Mouse (Mus musculus) limb, embryonic 10.5 days (tissue): ENCODE results near the gene Pecam1. TPM values are rescaled to one million over a fixed set of nuclear protein-coding genes. Genes with fewer than 3 reads are reported as not detected.

Experiments used
- DNase-seq: peaks from one replicate; pipeline ENCODE4 v3.0.0-alpha.2; 2017; ENCODE audit warnings: low spot score
- H3K27ac ChIP-seq: fragments of 300-500 bp; sonication (generic); 2 replicates; pipeline ENCODE4 v1.5.1; 2016; ENCODE audit warnings: mild to moderate bottlenecking
- H3K27me3 ChIP-seq: fragments of 300-500 bp; sonication (generic); 2 replicates; pipeline ENCODE4 v1.6.1; 2016; ENCODE audit warnings: low read depth, mild to moderate bottlenecking; ENCODE audit not compliant: poor library complexity, severe bottlenecking
- H3K36me3 ChIP-seq: fragments of 300-500 bp; sonication (generic); 2 replicates; pipeline ENCODE4 v1.6.1; 2016; ENCODE audit warnings: mild to moderate bottlenecking, moderate library complexity
- H3K4me1 ChIP-seq: fragments of 300-500 bp; sonication (generic); 2 replicates; pipeline ENCODE4 v1.6.1; 2016
- H3K4me3 ChIP-seq: fragments of 300-500 bp; sonication (generic); 2 replicates; pipeline ENCODE4 v1.5.1; 2016; ENCODE audit warnings: mild to moderate bottlenecking, moderate library complexity
- H3K9me3 ChIP-seq: fragments of 300-500 bp; sonication (generic); replicated peaks from 2 replicates; pipeline ENCODE4 v1.6.1; 2016; ENCODE audit warnings: mild to moderate bottlenecking
- WGBS: fragments of 180-500 bp; shearing (Covaris S2); methylation state at CpG from one replicate; pipeline ENCODE4 v1.1.7; 2016; 5-methylcytosine and 5-hydroxymethylcytosine counted together
- polyA plus RNA-seq: library from polyadenylated mRNA; unstranded; fragments of >200 nt; fragmentation: Nextera tagmentation; extraction: Ambion mirVana; gene quantifications from 2 replicates; pipeline ENCODE4 v1.2.1, GENCODE M21; 2016

Gene Pecam1
- polyA plus RNA-seq, 1 experiment from 2014 or later, result 28.8 TPM

DNA sequence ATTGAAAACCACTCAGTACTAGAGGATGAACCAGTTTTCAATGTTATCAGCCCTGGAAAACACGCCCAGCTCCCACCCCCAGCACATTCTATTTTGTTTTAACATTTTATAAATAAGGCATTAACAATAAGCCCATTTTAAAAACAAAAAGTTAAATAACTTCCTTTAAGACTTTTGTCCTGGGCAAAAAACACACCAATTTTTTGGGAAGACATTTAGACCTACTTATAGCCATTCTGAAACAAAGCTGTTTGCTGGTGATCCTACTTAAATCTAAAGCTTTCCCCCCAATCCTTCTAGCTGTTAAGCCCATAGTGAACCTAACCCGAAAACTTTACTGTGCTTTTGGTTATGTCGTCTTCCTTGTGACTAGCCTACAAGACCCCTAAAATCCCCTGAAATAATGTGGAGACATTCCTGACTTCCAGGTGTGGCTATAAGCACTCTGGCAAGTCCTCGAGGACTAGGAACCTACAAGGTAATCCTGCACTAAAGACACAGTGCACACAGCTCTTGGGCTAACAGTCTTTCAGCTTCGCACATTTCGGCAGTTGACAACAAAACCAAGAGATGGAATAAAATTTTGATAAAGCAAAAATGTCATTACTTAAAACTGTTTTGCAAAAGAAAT, 30.3 kb upstream of the Pecam1 start:
- no peak for DNase-seq
- Histone ChIP-seq H3K4me3 (no peak overlapping the region), H3K27ac (no peak overlapping the region), H3K27me3 (no peaks in the 10 kb centered on the region), H3K4me1 (peaks cover 4% of the 10 kb centered on the region; the same call in 1 of the 2 replicates), H3K36me3 (peaks cover 76% of the 10 kb centered on the region), H3K9me3 (no peaks in the 10 kb centered on the region)
- 81% methylated on average over 6 of the region's 6 CpGs for WGBS

DNA sequence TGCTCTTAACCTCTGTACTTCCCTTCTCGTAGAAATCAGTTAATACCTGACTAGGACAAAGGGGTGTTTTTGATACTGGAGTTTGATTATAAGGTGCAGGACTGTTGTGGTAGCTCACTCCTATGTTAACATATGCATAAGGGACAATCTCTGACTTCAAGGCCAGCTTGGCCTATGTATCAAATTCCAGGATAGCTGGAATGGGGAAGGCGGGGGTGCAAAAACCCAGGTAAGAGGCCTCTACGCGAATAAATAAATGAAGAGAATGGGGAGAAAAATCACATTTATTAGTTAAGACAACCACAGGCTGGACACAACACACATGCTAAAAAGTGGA, 29.6 kb upstream of the Pecam1 start:
- Histone ChIP-seq H3K36me3 (peaks cover 76% of the 10 kb centered on the region), H3K27ac (no peak overlapping the region), H3K27me3 (no peaks in the 10 kb centered on the region), H3K4me3 (peak overlapping the region; percentile 72; the same call in 1 of the 2 replicates), H3K4me1 (peaks cover 2% of the 10 kb centered on the region; the same call in 1 of the 2 replicates), H3K9me3 (no peaks in the 10 kb centered on the region)
- WGBS, result 69% methylated on average over 4 of the region's 4 CpGs
- DNase-seq, result no peak

DNA sequence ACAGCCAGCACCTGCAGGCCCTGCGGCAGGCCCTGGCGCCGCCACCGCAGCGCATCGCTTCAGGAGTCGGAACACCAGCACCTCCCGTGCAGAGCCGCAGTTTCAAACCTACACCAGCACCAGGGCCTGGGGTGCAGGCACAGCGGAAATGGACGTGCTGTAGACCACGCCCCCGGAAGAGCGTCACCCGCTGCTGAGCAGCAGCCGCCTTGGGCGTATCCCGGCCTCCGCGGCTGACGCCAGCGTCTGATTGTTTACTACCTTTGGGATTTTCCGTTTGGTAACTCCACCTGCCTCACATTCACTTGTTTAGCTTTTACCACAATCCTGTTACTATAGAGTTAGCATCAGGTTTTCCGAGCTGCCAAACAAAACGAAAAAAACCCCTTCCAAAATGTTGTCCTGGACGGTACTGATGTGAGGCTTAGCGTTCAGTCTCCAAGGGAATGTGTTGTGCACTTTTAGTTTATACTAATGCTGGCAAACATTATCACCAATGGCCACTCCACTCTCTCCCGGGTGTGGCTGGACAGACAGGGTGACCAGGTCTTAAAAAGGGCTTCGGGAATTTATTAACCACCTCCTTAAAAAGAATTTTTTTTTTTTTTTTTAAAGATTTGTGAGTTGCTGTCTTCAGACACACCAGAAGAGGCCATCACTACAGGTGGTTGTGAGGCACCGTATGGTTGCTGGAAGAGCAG, 29.1 kb upstream of the Pecam1 start, which contains the start of gene Polg2:
Gene Polg2 (minus strand): TSS at position 150 of the 701 bp plus-strand sequence.
- H3K27ac ChIP-seq, result peak within 1 kb of the TSS; percentile 91
- peaks cover 2% of the 10 kb centered on the region; the same call in 1 of the 2 replicates for H3K4me1 ChIP-seq
- DNase-seq, result peak; percentile 96
- 3% methylated on average over 30 of the region's 30 CpGs for WGBS
- H3K9me3 ChIP-seq, result no peaks in the 10 kb centered on the region
- H3K36me3 ChIP-seq, result peaks cover 76% of the 10 kb centered on the region
- H3K27me3 ChIP-seq, result no peaks in the 10 kb centered on the region
- peak within 1 kb of the TSS; percentile 72 for H3K4me3 ChIP-seq

DNA sequence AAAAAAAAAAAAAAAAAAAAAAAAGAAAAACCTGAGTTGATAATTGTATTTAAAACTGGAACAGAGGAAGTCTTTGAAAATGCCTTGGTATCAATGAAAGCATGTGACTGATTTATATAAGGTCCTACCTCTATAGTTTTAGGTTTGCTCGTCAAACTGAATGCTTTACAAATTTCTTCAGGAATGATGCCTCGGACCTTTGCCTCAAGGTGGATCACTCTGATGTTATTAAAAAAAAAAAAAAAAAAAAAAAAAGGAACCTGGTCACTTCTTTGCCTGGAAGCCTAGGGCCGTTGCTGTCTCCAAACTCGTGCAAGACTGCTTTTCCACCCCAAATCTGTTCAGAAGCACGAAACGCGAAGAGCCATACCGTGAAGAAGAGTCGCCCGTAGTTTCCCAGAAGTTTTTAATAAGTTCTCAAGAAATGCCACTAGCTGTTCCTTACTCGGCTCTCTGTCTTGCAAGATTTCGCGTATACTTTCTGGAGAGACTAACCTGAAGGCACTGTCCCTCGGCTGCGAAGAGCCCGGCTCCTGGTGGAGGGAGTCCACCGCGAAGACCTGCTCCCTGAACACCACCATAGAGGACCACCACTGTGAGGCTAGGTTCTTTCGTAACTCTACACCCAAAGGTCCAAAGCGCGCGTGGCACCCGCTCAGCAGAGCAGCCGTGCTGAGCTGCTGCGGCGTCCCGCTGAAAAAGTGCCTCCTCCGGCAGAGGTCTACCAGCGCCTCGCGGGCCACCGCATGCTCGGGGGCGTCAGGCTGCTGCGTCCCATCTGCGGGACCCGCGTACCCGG, 28.4 kb upstream of the Pecam1 start:
- H3K27me3 ChIP-seq, result no peaks in the 10 kb centered on the region
- peaks cover 2% of the 10 kb centered on the region; the same call in 1 of the 2 replicates for H3K4me1 ChIP-seq
- whole genome bisulfite sequencing, result 3% methylated on average over 39 of the region's 39 CpGs
- H3K9me3 ChIP-seq, result no peaks in the 10 kb centered on the region
- H3K36me3 ChIP-seq, result peaks cover 76% of the 10 kb centered on the region
- DNase-seq, result no peak
- H3K27ac ChIP-seq, result peak overlapping the region; percentile 91
- H3K4me3 ChIP-seq, result peak overlapping the region; percentile 72

DNA sequence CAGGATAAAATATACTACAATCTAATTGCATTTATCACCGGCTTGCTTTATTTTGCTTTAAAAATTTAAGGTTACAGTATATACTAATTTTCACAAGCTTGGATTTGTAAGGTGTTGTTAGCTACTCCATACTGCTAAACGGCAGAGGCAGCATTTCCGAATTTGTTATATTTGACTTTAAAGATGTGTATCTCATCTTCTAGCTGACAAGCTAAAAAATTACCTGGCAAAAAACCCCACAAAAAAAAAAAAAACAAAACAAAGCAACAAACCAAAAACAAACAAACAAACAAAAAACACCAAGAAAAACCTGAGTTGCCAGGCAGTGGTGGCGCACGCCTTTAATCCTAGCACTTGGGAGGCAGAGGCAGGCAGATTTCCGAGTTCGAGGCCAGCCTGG, 27.7 kb upstream of the Pecam1 start:
- H3K4me3 ChIP-seq, result no peak overlapping the region

DNA sequence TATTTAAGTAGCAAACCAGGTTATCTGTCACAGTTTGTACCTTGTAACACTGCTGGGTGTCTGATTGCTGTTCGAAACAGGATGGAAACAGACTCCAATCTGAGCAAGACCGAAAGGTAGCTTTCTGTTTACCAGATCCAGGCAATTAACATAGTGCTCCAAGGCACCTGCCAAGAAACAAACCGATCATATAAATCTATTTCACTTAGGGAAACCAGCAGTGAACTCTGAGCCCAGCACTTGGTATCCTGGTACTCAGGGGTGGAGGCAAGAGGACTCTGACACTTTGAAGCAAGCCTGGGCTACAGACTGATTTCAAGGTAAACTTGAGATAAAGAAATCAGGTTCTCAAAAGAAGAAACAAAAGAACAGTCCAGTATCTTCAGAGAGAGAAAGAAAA, 27.0 kb upstream of the Pecam1 start:
- H3K9me3 ChIP-seq, result no peaks in the 10 kb centered on the region
- 92% methylated on average over 3 of the region's 3 CpGs for WGBS

More for the DNA sequence above, 27.7 kb upstream of the Pecam1 start:
- Histone ChIP-seq H3K27ac (no peak overlapping the region), H3K36me3 (peaks cover 76% of the 10 kb centered on the region), H3K4me1 (peaks cover 2% of the 10 kb centered on the region; the same call in 1 of the 2 replicates), H3K9me3 (no peaks in the 10 kb centered on the region), H3K27me3 (no peaks in the 10 kb centered on the region)
- WGBS, result 94% methylated on average over 7 of the region's 7 CpGs
- no peak for DNase-seq

DNA sequence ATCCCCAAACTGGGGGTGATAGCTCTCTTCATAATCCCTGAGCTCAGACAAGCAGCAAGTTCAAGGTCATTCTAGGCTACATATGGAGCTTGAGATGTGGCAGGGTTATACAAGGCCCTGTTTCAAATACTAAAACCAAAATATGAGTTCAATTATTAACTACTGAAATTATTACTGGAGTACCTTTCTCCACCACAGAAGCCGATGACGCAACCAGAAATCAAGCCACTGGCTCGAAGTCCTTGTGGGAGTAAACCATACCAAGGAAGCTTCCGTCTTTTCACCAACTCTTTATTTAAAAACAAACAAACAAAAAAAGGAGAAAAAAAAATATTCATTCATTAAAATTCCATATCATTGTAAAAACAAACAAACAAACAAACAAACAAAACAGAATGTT, 26.5 kb upstream of the Pecam1 start:
- no peak for DNase-seq
- no peaks in the 10 kb centered on the region for H3K9me3 ChIP-seq
- no peak overlapping the region for H3K27ac ChIP-seq
- H3K4me3 ChIP-seq, result no peak overlapping the region
- H3K36me3 ChIP-seq, result peaks cover 76% of the 10 kb centered on the region
- WGBS, result 98% methylated on average over 4 of the region's 4 CpGs
- H3K27me3 ChIP-seq, result no peaks in the 10 kb centered on the region
- peaks cover 2% of the 10 kb centered on the region; the same call in 1 of the 2 replicates for H3K4me1 ChIP-seq

More for the DNA sequence above, 27.0 kb upstream of the Pecam1 start:
- Histone ChIP-seq H3K36me3 (peaks cover 76% of the 10 kb centered on the region), H3K27ac (no peak overlapping the region), H3K27me3 (no peaks in the 10 kb centered on the region), H3K4me3 (no peak overlapping the region), H3K4me1 (peaks cover 2% of the 10 kb centered on the region; the same call in 1 of the 2 replicates)
- no peak for DNase-seq

DNA sequence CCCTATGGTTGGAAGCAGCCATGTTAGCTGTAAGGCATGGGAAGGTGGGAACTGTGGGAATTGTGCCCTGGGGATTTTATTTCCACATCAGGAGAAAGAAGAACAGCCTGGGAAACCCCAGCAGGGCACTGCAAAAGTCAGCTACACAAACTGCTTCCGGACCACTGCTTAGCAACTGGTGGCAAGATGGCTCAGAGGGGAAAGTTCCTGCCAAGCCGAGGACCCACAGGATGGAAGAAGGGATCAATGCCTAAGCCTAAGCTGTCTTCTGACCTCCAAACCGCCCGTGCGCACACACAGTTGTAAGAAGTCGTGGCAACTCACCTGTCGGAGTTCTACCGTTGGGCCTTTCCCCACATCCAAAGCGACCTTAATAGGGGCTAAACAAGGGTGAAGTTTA, 22.6 kb upstream of the Pecam1 start:
- no peak overlapping the region for H3K4me3 ChIP-seq
- H3K36me3 ChIP-seq, result peaks cover 92% of the 10 kb centered on the region
- DNase-seq, result no peak
- no peaks in the 10 kb centered on the region for H3K9me3 ChIP-seq
- H3K27ac ChIP-seq, result no peak overlapping the region
- H3K27me3 ChIP-seq, result no peaks in the 10 kb centered on the region
- WGBS, result 94% methylated on average over 9 of the region's 9 CpGs
- H3K4me1 ChIP-seq, result no peaks in the 10 kb centered on the region; the same call in 1 of the 2 replicates

DNA sequence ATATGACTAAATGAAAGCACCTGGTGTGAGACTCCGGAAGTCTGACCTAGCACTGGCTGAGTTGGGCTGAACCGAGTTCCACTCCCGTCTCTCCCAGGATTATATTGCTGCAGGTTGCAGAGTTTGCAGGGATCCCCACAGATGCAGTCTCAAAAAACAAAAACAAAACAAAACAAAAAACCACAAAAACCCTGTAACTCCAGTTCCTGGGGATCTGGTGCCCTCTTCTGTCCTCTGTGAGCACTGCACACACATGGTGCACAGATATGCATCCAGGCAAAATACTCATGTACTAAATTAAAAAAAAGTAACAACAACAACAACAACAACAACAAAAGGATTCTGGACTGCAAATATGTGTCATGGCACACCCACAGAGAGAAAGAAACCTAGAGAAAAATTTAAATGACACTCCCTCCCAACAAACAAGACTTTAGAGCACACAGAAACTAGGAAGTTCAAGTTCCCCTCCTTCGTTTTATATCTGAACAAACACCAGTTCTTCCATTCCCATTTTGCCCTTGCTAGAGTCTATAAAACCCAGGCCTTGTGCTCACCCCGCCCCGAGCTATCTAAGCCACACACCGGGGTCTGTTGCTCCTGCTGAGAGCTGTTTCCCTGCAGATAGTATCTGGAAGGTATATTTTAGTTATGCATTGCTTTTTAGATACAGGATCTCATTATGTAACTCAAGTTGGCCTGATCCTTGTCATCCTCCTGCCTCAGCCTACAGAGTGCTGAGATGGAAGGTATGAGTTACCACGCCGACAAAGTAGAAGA, 20.0 kb upstream of the Pecam1 start:
- 96% methylated on average over 9 of the region's 9 CpGs for WGBS
- peaks cover 96% of the 10 kb centered on the region for H3K36me3 ChIP-seq
- H3K9me3 ChIP-seq, result no peaks in the 10 kb centered on the region
- no peak overlapping the region for H3K4me3 ChIP-seq
- DNase-seq, result no peak
- H3K27me3 ChIP-seq, result no peaks in the 10 kb centered on the region
- H3K27ac ChIP-seq, result no peak overlapping the region
- no peaks in the 10 kb centered on the region for H3K4me1 ChIP-seq

DNA sequence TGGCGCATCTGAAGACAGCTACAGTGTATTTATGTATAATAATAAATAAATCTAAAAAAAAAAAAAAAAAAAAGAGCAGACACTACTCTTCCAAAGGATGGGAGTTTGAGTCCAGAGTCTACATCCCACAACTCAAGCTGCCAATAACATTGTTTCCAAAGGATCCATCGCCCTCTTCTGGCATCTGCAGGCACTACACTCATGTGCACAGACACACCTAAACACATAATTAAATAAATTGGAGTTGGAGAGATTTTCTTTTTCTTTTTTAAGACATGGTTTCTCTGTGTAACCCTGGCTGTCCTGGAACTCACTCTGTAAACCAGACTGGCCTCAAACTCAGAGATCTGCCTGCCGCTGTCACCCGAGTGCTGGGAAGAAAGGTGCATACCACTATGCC, 17.1 kb upstream of the Pecam1 start:
- H3K9me3 ChIP-seq, result no peaks in the 10 kb centered on the region
- H3K4me3 ChIP-seq, result no peak overlapping the region
- H3K27ac ChIP-seq, result no peak overlapping the region
- DNase-seq, result no peak
- peaks cover 4% of the 10 kb centered on the region for H3K4me1 ChIP-seq
- WGBS, result 94% methylated on average over 4 of the region's 4 CpGs
- H3K36me3 ChIP-seq, result peaks cover 79% of the 10 kb centered on the region
- H3K27me3 ChIP-seq, result no peaks in the 10 kb centered on the region

DNA sequence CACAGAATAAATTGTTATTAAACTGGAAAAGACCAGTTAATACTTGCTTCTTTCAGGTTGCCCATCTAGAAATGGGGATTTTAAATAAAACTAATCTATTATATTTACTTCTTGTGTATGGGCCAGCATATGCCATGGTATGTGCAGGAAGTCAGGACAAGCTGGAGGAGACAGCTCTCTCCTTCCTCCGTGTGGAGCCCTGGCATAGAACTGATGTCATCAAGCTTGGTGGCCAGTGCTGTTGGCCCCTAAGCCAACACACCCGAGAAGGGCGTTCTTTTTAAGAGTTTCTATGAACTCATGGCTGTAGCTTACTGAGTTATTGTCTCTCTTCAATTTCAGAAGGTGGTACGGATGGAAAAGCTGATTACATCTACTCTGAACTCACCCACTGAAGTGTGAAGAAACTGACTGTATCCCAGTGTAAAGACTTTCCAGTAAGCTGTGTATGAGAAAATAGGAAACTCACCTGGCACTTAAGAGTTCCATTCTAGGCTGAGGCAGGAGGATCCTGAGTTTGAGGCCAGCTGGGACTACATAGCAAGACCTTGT, 16.3 kb upstream of the Pecam1 start:
- H3K27ac ChIP-seq, result no peak overlapping the region
- peaks cover 72% of the 10 kb centered on the region for H3K36me3 ChIP-seq
- WGBS, result 89% methylated on average over 4 of the region's 4 CpGs
- H3K4me1 ChIP-seq, result peaks cover 9% of the 10 kb centered on the region
- H3K27me3 ChIP-seq, result no peaks in the 10 kb centered on the region
- DNase-seq, result no peak
- no peak overlapping the region for H3K4me3 ChIP-seq
- no peaks in the 10 kb centered on the region for H3K9me3 ChIP-seq

DNA sequence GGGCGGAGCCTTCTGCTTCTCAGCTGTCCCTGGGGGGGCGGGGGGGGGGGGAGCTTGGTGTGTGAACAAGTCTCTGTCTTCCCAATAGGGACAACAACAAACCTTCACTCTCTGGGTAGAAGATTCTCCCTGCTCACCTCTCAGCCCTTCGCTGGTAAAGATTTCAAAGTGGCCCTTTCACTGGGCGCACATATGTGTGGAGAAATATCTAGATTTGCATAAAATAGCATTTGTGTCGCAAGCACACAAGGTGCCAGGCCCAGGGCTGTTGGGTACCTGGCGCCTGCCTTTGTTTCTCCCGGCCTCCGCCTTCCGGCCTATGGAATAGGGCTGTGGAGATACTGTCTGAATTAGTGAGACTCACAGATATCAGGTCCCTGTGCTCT, 12.4 kb upstream of the Pecam1 start:
- peaks cover 9% of the 10 kb centered on the region for H3K4me1 ChIP-seq
- no peaks in the 10 kb centered on the region for H3K9me3 ChIP-seq
- H3K4me3 ChIP-seq, result no peak overlapping the region
- H3K27ac ChIP-seq, result 0 out of 2 replicates have a peak overlapping the region, but pooled peaks have one; percentile 19
- peaks cover 33% of the 10 kb centered on the region for H3K36me3 ChIP-seq
- 81% methylated on average over 9 of the region's 9 CpGs for WGBS
- DNase-seq, result no peak
- no peaks in the 10 kb centered on the region for H3K27me3 ChIP-seq
